Mouse (Mus musculus) layer of hippocampus, adult 9-11 months (tissue): Measurements from ENCODE around the gene Rfng.
"Not testable (repeated sequence)": the region's sequence is repeated elsewhere in the genome, so short reads cannot be mapped to it uniquely, and the experiment has no call there.

Experiments used
- DNase-seq: peaks from one replicate; pipeline ENCODE4 v3.0.0; 2022

The Rfng gene

DNA sequence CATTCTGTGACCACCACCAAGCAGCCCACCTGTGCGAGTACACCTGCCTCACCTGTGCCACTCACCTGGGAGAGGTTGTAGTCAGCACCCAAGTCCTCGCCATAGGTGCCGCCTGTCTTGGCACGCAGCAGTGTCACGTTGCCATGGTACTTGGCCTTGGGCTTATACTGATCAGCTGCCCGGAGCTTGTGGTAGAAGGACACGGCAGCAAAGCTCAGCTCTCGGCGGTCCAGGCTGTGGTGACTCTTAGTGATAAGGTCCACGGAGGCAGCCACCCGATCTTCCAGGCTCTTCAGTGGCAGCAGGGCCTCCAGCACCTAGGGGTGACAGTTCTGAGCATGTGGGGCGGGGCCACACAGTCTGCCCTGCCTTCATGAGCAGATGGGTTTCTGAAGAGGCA lies 24.0 kb upstream of the Rfng start:
- no peak for DNase-seq

DNA sequence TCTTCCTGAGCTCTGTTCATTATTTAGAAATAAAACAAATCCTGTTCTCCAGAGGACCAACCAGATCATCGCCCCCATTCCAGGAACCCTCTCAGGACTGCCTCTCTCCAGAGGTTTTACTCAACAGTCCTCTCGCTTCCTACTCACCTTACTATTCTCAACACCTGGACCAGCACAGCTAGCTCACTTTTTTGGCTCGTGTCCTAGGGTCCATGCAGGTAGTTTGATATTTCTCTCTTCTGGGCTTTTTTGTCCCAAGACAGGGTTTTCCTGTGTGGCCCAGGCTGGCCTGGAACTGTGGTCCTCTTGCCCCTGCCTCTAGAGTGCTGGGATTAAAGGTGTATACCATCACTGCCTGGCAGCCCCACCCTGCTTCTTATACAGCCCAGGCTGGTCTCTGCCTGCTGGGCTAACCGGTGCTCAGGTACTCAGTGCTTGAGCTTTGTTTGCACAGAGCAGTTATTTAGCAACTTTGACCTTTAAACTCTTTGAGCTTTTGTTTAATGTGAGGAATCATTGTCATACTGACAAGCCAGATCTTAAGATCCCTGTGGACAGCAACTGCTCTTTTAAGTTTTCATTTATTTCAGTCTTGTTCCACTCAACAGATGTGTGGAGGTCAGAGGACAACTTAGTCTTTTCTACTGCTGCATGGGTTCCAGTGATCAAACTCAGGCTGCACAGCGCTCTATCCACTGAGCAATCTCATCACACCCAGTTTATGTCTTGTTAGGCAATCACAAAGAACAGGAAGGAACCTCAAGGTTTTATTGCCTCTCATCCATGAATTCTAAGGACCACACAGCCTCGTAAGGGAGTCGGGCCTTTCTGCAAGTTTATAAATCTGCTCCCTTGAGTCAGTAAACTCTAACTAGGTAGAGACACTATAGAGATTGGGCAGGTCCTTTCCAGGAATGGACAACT lies 21.6 kb upstream of the Rfng start:
- no peak for DNase-seq

GRCm38 (mm10) chr11:120804769-120805168 lies 20.8 kb upstream of the Rfng start:
- DNase-seq, result no peak

GRCm38 (mm10) chr11:120804274-120804673 lies 20.3 kb upstream of the Rfng start:
- no peak for DNase-seq

DNA sequence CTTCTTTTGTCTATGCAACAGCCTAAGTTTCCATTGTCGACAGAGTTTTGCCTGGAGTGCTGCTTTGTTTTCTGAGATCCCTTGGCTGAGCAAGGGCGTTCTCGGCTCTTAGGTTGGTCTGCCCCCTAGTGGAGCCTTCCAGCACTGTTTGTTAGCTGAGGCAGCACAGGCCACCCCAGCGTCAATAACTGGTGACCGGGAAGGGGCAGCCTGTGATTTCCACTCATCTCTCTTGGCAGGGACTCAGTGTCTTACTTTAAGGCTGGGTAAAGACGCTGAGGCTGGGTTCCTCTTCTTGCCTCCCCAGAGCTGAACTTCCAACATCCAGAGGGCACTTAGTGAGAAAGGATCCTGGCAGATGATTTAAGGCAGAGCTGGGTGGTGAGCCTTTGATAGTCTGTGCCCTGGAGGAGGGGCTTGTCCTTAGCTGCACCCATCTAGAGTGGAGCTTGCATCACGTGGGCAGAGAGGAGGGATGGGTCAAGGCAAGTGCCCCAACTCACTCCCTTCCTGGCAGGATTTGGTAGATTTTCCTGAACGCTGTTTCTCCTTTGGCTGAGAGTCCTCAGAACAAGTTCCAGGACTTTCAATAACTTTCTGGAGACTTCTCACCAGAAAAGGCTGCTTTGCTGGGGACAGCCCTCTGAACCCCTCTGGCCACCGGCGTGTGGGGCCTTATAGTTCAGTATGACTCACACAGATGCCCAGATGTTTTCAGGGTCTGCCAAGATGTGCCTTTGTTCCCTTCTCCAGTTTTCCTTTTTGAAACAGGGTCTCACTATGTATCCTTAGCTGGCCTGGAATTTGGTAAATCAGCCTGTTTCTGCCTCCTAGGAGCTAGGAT lies 16.3 kb upstream of the Rfng start:
- DNase-seq, result peak; percentile 81

DNA sequence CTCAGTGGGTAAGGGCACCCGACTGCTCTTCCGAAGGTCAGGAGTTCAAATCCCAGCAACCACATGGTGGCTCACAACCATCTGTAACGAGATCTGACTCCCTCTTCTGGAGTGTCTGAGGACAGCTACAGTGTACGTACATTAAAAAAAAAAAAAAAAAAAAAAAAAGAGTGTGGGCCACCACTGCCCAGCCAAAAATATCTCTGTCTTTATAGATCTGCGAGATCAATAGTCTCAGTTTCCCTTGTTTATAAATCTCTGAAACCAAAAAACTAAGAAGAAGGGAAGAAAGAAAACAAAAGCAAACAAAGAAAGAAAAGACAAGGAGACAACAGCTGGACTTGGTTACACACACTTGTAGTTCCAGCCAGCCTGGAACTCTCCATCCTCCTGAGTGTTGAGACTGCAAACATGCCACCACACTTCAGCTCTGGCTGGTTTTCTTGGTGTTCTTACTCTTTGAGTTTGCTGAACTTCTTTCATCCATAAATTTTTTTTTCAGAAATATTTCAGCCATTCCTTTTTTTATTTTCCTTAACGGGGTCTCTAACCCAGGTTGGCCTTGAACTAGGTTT lies 15.4 kb upstream of the Rfng start:
- no peak for DNase-seq

DNA sequence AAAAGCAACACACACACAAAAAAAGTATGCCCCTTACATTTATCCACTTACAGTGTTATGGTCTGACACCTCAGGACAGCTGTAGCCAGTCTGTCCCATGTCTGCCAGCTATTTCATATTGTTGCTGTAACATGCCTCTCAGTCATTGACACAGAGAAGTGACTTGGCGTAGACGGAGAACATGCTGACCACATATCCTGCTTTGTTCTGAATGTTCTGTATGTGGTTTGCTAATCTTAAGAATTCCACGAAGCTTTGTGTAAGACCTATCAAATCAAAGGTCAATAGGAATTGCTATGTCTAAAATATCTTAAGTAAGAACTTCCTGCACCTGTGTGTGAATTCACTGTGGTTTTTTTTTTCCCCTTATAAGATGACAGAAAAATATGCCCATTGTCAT lies 14.2 kb upstream of the Rfng start:
- DNase-seq, result no peak

DNA sequence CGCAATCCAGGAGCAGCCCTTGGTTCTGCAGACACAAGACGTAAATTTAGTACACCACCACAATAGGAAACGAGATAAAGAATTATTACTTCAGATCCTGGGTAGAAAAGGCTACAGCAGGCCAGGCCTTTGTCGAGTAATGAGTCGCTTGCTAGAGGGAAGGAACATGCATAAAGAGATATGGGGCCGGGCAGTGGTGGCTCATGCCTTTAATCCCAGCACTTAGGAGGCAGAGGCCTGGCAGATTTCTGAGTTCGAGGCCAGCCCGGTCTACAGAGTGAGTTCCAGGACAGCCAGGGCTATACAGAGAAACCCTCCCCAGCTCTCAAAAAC lies 12.6 kb upstream of the Rfng start:
- no peak for DNase-seq

DNA sequence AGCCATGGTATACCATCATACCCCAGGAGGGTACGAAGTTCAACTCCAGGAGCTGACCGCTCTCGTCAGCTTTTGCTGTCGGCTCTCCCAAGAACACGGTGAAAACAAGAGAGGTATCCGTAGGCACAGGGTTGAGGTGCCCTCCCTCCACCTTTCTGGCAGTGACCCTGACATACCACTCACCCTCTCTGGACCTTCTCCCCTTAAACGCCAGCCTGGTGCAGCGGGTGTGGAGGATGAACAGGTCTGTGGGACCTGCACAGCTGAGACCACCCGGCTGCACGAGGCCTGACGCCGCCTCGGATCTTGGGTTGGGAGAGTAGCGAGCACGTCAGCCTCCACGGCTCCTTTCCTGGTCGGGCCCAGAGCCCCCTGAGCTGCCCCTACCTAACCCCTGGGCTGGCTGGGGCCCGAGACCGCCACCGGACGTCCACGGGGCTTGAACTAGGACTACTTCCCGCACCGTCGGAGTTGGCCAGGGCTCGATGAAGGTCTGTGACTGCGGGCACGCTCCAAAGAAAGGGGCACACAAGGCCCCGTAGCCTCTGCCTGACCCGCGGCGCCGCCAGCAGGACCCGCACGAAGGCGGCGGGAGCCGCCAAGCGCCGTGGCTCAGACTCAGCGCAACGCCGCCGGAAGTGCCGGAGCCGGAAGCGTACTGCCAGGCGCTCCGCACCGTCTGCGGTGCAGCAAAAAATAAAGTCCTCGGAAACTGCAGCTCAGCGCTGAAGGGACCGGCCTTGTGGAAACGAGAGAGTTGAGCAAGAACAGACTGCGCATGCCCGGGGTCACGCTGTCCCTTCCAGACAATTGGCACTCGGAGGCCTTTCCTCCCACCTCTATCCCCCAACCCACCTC lies 12.0 kb upstream of the Rfng start, which contains the start of gene Dus1l:
TSS of gene Dus1l (minus strand) at position 648 of the 858 bp plus-strand sequence.
- DNase-seq, result peak; percentile 94

DNA sequence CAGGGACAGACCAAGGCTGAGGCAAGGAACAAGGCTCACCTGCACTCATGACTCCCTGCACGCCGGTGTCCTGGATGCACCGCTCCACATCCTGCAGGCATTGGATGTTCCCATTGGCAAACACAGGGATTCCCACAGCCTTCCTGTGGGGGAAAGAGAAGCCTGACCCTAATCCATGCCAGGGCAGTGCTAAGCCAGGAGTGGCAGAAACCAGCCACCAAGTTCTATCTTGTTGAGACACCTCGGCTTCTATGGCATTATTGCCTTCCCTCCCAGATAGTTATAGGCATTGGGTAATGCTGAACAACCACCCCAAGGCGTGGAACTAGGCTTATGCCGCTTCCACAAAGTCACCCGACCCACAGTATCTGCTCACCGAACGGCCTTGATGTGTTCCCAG lies 8.6 kb upstream of the Rfng start:
- DNase-seq, result no peak

DNA sequence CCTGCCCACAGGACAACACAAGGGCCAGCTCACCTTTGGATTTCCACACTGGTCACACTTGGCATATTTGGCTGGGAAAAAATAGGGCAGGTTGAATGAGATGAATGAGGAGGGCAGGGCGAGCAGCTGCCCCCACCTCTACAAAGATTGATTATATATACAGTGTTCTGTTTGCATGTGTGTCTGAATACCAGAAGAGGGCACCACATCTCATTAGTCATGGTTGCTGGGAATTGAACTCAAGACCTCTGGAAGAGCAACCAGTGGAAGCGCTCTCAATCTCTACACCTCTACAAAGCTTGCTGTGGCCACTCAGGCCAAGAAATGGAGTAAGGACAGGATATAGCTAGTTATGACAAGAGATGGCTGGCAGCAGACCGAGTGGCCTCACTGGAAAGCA lies 5.8 kb upstream of the Rfng start:
- DNase-seq, result no peak

DNA sequence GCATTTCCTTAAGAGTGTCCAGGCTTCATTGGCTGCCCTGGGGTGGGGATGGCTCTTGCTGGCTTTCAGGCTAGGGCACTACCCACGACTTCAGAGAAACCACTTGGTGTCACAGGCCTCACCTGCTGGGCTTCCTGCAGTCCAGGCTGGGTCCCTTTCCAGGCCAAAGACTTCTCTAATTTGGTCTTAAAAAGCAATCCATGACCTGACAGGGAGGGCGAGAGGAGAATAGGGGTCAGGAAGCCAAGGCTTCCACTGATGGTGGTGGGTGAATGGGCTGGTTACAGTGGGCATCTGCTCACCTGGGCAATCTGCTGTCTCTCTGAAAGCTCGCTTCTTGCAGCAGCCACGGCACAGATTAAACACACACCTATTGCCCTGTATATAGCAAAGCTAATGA lies 5.3 kb upstream of the Rfng start:
- DNase-seq, result no peak

DNA sequence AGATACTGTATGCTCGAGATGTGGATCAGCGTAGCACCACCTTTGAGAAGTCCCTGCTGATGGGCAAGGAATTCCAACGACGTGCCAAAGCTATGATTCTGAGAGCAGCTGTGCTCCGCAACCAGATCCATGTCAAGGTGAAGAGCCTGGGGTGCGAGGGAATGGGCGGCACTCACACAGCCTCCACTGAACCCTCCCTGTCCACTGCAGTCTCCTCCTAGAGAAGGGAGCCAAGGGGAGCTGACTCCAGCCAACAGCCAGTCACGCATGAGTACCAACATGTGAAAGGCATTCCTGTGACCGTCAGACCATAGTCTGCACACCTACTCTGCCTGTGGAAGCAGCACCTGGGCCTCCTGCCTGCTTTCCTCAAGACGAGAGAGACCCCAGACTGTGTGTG lies 4.5 kb upstream of the Rfng start:
- DNase-seq, result not testable (repeated sequence)

GRCm38 (mm10) chr11:120785145-120785544 lies 1.1 kb upstream of the Rfng start:
- no peak for DNase-seq

GRCm38 (mm10) chr11:120783426-120784063 lies 462 bp downstream of the Rfng start:
- DNase-seq, result no peak

DNA sequence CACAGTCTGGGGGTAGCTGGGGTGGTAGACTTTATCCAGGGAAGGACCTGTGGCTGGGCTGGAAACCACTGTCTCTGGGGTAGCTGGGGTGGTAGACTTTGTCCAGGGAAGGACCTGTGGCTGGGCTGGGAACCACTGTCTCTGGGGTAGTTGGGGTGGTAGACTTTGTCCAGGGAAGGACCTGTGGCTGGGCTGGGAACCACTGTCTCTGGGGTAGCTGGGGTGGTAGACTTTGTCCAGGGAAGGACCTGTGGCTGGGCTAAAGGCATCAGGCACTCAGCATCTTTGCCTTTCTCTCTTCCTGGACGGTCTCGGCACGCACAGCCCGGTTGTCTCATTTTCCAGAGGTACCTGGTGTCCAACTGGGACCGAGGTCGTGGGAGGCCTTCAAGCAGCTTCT lies 2.6 kb downstream of the Rfng start:
- not testable (repeated sequence) for DNase-seq

- DNase-seq, result no peak
Observed at GRCm38 (mm10) chr11:120779876-120780275, 4.1 kb downstream of the Rfng start.

GRCm38 (mm10) chr11:120777123-120777522 lies 6.9 kb downstream of the Rfng start:
- DNase-seq, result no peak

DNA sequence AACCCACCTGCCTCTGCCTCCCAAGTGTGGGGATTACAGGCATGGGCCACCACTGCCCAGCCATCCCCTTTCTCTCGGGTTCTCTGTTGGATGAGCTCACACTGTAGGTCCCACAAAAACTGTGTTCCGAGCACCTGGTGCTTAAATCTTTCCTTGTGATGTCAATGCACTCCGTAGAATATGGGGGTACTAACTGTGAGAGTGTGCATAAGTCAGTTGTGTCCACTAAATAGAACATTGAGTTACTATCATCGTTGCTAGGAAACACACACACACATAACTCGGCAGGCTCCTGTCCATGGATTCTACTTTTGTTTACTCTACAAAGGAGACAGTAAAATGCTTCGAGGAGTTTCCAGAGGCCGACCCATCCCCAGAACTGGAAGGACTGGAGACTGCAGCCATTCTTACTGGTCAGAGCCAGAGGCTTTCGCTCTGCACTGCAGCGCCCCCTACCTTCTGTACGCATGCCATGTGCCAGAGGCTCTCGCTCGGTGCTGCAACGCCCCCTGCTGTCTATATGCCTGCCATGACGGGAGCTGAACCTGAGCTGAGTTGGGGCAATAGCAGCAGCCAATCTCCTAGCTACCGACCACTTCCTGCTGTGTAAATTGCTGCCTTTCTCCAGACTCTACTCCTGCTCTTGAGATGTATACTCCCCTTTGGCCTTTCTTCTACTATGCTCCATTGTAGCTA lies 8.1 kb downstream of the Rfng start:
- peak; percentile 84 for DNase-seq

- no peak for DNase-seq
Observed at GRCm38 (mm10) chr11:120773463-120774190, 10.4 kb downstream of the Rfng start.

GRCm38 (mm10) chr11:120772749-120773148 lies 11.3 kb downstream of the Rfng start:
- no peak for DNase-seq
